Mouse (Mus musculus): ENCODE data around the gene Pnp2. TPM values are rescaled to one million over a fixed set of nuclear protein-coding genes. Genes with fewer than 3 reads are reported as not detected.
"Not testable (repeated sequence)": the region's sequence is repeated elsewhere in the genome, so short reads cannot be mapped to it uniquely, and the experiment has no call there.

Pnp2 gene
- polyA plus RNA-seq, 1 experiment from 2014 or later: 32.5 TPM

DNA sequence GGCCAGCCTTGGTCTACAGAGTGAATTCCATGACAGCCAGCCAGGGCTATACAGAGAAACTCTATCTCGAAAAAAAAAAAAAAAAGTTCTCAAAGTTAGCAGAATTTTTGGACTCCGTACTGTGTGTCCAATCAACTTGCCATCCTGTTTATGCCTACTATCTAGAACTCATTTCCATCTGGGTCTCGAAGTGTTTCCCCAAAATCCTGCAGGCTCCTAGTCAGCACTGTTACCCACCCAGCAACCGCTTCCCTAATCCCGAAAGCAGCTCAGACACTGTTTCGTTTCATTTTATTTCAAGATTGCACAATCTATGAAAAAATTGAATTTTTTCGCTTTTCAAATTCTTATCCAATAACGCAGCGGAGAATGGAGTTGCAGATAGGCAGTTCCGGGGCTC lies 305 bp upstream of the Pnp2 start:
- Histone ChIP-seq H3K4me2 (replicated peaks; ENCODE audit: low read depth) (peak overlapping the region; percentile 55; the same call in 1 of the 2 replicates), H3K36me3 (ENCODE audit: control insufficient read depth, insufficient read depth) (peaks cover 9% of the 10 kb centered on the region; the same call in 1 of the 2 replicates), H3K4me3 (ENCODE audit: low read depth, low read length) (no peak overlapping the region), H3K27ac (ENCODE audit: low read depth, low read length) (no peak overlapping the region), H3K27me3 (replicated peaks; ENCODE audit: control insufficient read depth, insufficient read depth, low read length) (no peaks in the 10 kb centered on the region), H3K9me3 (ENCODE audit: control insufficient read depth) (no peaks in the 10 kb centered on the region), H3K4me1 (replicated peaks; ENCODE audit: control insufficient read depth, insufficient read depth, low read length) (no peaks in the 10 kb centered on the region), H3K9ac (ENCODE audit: low read depth, low read length) (no peak overlapping the region)
- 85% methylated on average over 10 of the region's 10 CpGs for WGBS
- no peak for TF ChIP-seq CTCF (IDR thresholded peaks at IDR 0.05; ENCODE audit: low read depth)
- no peak for ATAC-seq

DNA sequence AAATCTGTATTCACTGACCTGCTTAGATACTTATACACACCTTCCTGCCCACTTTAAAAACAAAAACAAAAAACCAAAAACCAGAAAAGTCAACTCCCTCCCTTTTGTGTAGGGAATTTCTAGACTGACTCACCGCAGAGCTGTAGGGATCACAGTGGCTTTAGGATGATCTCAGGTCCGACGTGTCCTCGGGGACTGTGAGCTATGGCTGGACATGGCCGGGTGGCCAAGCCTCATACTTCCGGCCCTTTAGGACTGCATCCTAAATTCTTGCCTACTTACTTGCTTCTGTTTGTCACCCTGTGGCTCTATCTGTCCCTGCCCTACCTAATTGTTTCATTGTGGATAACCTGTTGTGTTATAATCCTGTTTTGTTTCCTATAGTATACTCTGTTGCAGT lies 932 bp downstream of the Pnp2 start:
- H3K4me2 ChIP-seq (replicated peaks; ENCODE audit: low read depth): peak overlapping the region; percentile 55
- peak overlapping the region; percentile 24; the same call in 1 of the 2 replicates for H3K4me3 ChIP-seq (ENCODE audit: low read depth, low read length)
- H3K9me3 ChIP-seq (ENCODE audit: control insufficient read depth); H3K9ac ChIP-seq (ENCODE audit: low read depth, low read length); H3K36me3 ChIP-seq (ENCODE audit: control insufficient read depth, insufficient read depth); H3K4me1 ChIP-seq (replicated peaks; ENCODE audit: control insufficient read depth, insufficient read depth, low read length); H3K27me3 ChIP-seq (replicated peaks; ENCODE audit: control insufficient read depth, insufficient read depth, low read length); ATAC-seq: not testable (repeated sequence)
- H3K27ac ChIP-seq (ENCODE audit: low read depth, low read length): peak overlapping the region; percentile 64; the same call in 1 of the 2 replicates
- WGBS: 72% methylated on average over 6 of the region's 6 CpGs

DNA sequence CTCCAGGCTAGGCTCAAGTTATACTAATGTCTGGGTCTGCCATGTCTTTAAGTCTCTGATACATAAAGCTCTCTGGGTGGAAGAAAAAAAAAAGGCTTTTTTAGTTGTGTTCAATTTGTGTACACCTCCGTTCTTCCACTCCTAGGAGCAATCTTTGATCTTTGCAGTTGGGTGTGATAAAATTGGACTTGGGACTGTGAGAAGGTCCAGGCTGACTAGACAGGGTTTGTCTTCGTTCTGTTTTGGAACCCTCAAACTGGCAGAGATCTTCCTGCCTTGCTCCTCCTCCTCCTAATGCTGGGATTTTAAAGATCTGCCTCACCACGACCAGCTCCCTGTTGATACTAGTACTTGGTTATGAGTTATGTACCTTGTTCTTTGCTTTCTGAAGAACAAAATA lies 1.4 kb downstream of the Pnp2 start:
- H3K4me2 ChIP-seq (replicated peaks; ENCODE audit: low read depth): peak overlapping the region; percentile 55
- H3K9me3 ChIP-seq (ENCODE audit: control insufficient read depth); H3K36me3 ChIP-seq (ENCODE audit: control insufficient read depth, insufficient read depth); H3K4me3 ChIP-seq (ENCODE audit: low read depth, low read length); H3K9ac ChIP-seq (ENCODE audit: low read depth, low read length); H3K4me1 ChIP-seq (replicated peaks; ENCODE audit: control insufficient read depth, insufficient read depth, low read length); H3K27me3 ChIP-seq (replicated peaks; ENCODE audit: control insufficient read depth, insufficient read depth, low read length): not testable (repeated sequence)
- peak; percentile 56; the same call in 1 of the 2 replicates for ATAC-seq
- peak overlapping the region; percentile 64; the same call in 1 of the 2 replicates for H3K27ac ChIP-seq (ENCODE audit: low read depth, low read length)
- 32% methylated on average over 3 of the region's 3 CpGs for WGBS

DNA sequence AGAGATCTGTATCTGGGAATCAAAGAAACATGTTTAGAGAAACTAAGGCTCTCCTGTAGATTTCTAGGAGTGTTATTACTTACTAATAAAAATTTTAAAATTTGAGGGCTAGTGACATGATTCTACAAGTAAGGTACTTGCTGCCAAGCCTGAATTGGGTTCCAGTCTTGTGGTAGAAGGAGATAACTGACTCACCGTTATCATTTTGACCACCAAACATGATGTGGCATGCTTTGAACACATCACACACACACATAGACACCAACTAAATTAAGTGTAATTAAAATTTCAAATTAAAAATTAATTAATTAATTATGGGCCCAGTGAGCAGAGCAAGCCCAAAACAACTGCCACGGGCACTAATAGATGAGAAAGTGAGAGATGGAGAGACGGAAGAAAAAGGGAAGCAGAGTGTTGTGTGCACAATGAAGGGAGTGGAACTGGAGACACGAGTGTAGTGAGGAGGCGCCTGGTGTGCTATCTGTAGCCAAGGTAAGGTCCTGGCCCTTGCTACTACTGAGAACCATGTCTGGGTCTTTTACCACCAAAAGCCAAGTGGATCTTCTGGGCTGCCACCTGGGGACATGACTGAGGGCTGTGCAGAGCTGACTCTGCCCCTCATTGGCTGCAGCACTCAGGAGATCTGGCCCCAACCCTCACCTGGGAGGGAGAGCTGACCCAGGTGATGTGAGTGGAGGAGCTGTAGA lies 2.6 kb downstream of the Pnp2 start:
- H3K9ac ChIP-seq (ENCODE audit: low read depth, low read length); H3K4me1 ChIP-seq (replicated peaks; ENCODE audit: control insufficient read depth, insufficient read depth, low read length); H3K36me3 ChIP-seq (ENCODE audit: control insufficient read depth, insufficient read depth); H3K4me3 ChIP-seq (ENCODE audit: low read depth, low read length); H3K27ac ChIP-seq (ENCODE audit: low read depth, low read length); H3K9me3 ChIP-seq (ENCODE audit: control insufficient read depth); H3K27me3 ChIP-seq (replicated peaks; ENCODE audit: control insufficient read depth, insufficient read depth, low read length); ATAC-seq; H3K4me2 ChIP-seq (replicated peaks; ENCODE audit: low read depth): not testable (repeated sequence)
- WGBS: 86% methylated on average over 5 of the region's 5 CpGs

DNA sequence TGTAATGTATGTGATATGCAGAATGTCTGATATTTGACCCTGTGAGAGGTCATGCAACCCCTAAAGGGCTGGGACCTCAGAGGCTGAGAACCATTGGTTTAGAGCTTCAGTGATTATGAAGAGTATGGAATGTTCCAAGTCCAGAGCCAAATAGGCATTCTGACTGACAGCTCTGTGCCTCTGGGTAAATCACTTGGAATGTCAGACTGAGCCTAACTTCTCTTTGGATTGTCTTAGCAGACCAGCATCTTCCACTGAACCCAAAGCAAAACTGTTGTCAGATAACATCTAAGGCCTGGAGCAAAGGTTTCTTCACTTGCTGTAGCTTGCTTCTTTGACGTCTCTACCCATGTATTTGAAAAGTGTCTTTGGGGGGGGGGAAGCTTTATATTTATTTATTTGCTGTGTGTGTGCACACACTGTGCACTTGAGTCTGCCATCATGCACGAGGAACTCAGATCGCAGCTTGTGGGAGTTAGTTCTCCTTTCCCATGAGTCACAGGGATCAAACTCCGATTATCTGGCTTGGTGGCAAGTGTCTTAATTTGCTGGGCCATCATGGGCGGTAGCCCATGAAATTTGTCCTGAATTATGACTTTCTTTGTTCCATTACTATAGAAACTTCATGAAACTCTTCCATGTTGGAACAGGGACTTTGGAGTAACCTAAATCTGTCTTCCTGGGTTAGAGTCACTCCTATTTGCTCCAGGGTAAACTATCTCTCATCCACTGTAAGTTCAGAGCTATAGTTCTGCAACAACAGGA lies 12.6 kb downstream of the Pnp2 start:
- no peak for TF ChIP-seq CTCF (IDR thresholded peaks at IDR 0.05; ENCODE audit: low read depth)
- Histone ChIP-seq H3K9ac (ENCODE audit: low read depth, low read length) (no peak overlapping the region), H3K4me3 (ENCODE audit: low read depth, low read length) (no peak overlapping the region), H3K4me2 (replicated peaks; ENCODE audit: low read depth) (no peak overlapping the region), H3K27me3 (replicated peaks; ENCODE audit: control insufficient read depth, insufficient read depth, low read length) (no peaks in the 10 kb centered on the region), H3K36me3 (ENCODE audit: control insufficient read depth, insufficient read depth) (no peaks in the 10 kb centered on the region), H3K27ac (ENCODE audit: low read depth, low read length) (no peak overlapping the region), H3K9me3 (ENCODE audit: control insufficient read depth) (no peaks in the 10 kb centered on the region), H3K4me1 (replicated peaks; ENCODE audit: control insufficient read depth, insufficient read depth, low read length) (no peaks in the 10 kb centered on the region)
- no peak for ATAC-seq
- 78% methylated on average over 5 of the region's 5 CpGs for WGBS

DNA sequence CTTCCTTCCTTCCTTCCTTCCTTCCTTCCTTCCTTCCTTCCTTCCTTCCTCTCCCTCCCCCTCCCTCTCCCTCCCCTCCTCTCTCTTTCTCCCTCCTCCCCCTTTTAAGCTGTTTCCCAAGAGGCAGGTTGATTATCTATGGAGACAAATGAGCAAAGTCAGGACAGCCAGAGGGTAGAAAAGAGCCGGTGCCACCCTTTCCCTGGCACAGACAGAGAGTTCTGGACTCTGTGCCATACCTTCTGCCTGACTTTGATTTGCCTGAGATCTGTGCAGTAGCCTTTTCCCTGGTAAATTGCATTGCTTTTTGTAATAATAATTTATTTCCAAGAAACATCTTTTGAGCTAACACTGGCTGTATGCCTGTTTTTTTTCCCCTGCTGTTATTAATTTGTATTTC lies 13.2 kb downstream of the Pnp2 start:
- no peak overlapping the region for H3K9ac ChIP-seq (ENCODE audit: low read depth, low read length)
- no peak for ATAC-seq
- H3K4me1 ChIP-seq (replicated peaks; ENCODE audit: control insufficient read depth, insufficient read depth, low read length): no peaks in the 10 kb centered on the region
- no peaks in the 10 kb centered on the region for H3K36me3 ChIP-seq (ENCODE audit: control insufficient read depth, insufficient read depth)
- no peak overlapping the region for H3K27ac ChIP-seq (ENCODE audit: low read depth, low read length)
- no peak overlapping the region for H3K4me3 ChIP-seq (ENCODE audit: low read depth, low read length)
- no peaks in the 10 kb centered on the region for H3K9me3 ChIP-seq (ENCODE audit: control insufficient read depth)
- WGBS: 33% methylated on average over 1 of the region's 1 CpGs
- no peak overlapping the region for H3K4me2 ChIP-seq (replicated peaks; ENCODE audit: low read depth)
- no peaks in the 10 kb centered on the region for H3K27me3 ChIP-seq (replicated peaks; ENCODE audit: control insufficient read depth, insufficient read depth, low read length)
- no peak for TF ChIP-seq CTCF (IDR thresholded peaks at IDR 0.05; ENCODE audit: low read depth)
